Mouse (Mus musculus): ENCODE measurements around the gene Nfya. TPM values are rescaled to one million over a fixed set of nuclear protein-coding genes. Genes with fewer than 3 reads are reported as not detected.

Nfya gene
- polyA plus RNA-seq, 1 experiment from 2014 or later = 8.0 TPM

DNA sequence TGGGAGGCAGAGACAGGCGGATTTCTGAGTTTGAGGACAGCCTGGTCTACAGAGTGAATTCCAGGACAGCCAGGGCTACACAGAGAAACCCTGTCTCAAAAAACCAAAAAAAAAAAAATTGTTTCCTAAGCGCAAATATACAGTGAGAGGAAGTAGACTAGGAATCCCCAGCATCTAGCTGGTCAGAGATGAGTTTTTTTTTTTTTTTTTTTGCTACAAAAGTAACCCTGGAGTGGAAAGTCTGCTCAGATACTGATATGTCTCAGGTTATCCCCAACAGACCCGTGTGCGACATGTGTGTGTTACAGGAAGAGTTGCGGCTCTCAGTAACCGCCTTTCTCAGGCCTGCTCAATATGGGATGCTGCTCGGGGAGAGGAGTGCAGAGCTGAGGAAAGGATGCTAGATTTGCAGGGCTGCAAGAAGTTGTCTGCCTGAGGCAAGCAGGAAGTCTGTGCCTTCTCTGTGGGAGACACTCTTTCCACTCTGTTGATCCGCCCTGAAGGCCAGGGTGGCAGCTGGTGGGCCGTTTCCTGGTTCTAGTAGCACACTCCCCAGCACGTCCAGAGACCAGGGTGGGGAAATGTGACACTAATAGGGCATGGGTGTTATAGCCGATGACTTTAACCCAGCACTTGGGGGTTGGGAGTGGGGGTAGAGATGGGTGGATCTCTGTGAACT, 18.3 kb upstream of the Nfya start:
- Histone ChIP-seq H3K4me1 (replicated peaks) (peaks cover 61% of the 10 kb centered on the region), H3K27me3 (no peaks in the 10 kb centered on the region), H3K9ac (no peak overlapping the region), H3K27ac (replicated peaks) (no peak overlapping the region), H3K4me3 (replicated peaks) (no peak overlapping the region), H3K36me3 (replicated peaks) (no peaks in the 10 kb centered on the region), H3K4me2 (no peak overlapping the region), H3K9me3 (replicated peaks) (no peaks in the 10 kb centered on the region)
- ATAC-seq (ENCODE audit: insufficient read depth) = no peak
- WGBS (ENCODE audit: insufficient replicate concordance) = 32% methylated on average over 11 of the region's 11 CpGs

DNA sequence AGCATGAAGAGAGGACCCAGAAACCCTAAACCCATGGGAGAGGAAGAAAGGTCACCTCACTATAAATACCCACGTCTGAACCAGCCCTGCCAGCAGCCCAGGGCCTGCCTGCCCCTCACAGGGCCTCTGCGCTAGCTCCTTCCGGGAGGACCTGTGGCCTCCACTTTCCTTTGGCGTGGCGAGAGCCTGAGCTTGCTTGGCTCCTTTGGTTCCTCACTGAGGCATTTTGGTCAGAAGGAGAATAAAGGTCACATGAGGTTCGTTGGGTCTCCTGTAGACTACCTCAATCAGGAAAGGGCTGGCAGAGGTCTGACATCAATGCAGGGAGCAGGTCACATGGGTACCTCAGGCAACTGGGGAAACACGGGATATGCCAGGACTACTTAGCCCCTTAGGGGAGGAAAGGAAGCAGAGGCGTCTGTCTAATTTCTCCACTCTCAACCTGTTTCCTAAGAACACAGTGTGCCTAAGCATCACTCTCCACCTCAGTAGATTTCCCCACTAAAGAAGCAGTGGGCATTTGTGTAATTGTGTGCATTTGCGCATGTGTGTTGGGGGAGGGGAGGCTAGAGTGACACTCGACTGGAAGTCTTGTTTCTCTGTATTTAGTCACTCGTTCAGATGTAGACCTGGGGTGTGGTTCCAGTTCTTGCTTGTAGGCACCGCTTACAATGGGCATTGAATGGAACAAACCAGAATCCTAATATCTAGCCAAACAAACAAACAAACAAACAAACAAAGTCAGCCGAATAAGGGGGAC, 17.5 kb upstream of the Nfya start:
- Histone ChIP-seq H3K9ac (no peak overlapping the region), H3K27me3 (no peaks in the 10 kb centered on the region), H3K4me3 (replicated peaks) (no peak overlapping the region), H3K9me3 (replicated peaks) (no peaks in the 10 kb centered on the region), H3K4me1 (replicated peaks) (peaks cover 52% of the 10 kb centered on the region), H3K4me2 (no peak overlapping the region), H3K27ac (replicated peaks) (peak overlapping the region; percentile 51; the same call in 1 of the 2 replicates), H3K36me3 (replicated peaks) (no peaks in the 10 kb centered on the region)
- ATAC-seq (ENCODE audit: insufficient read depth) = no peak
- 38% methylated on average over 13 of the region's 13 CpGs for WGBS (ENCODE audit: insufficient replicate concordance)

- Histone ChIP-seq H3K27ac (replicated peaks) (no peak overlapping the region; the same call in 1 of the 2 replicates), H3K4me1 (replicated peaks) (peaks cover 48% of the 10 kb centered on the region)
- 19% methylated on average over 9 of the region's 9 CpGs for WGBS (ENCODE audit: insufficient replicate concordance)
Measured at GRCm38 (mm10) chr17:48425823-48426612, 16.3 kb upstream of the Nfya start.

DNA sequence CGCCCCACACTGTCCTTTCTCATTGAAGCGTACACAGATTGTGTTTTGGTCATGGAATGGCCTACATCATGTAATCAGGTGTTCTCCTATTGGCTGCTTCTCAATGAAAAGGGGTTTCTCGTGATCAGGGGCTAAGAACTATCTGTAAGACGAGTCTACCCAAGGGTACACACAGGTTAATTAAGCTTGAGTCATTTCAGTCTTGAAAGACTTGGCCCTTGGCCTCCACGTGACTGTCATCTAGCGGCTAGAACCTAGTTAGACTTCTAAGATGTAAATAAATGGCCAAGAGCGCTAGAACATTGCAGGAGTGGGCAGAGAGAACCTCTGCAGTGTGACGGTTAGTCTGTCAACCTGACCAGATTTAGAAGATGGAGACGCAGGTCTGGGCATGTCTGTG, 14.5 kb upstream of the Nfya start:
- WGBS (ENCODE audit: insufficient replicate concordance) = 76% methylated on average over 9 of the region's 9 CpGs
- Histone ChIP-seq H3K9ac (no peak overlapping the region), H3K27ac (replicated peaks) (no peak overlapping the region), H3K27me3 (no peaks in the 10 kb centered on the region), H3K4me1 (replicated peaks) (peaks cover 45% of the 10 kb centered on the region), H3K9me3 (replicated peaks) (no peaks in the 10 kb centered on the region), H3K4me2 (no peak overlapping the region), H3K4me3 (replicated peaks) (no peak overlapping the region), H3K36me3 (replicated peaks) (0 out of 2 replicates have a peak, but pooled peaks cover 8% of the 10 kb centered on the region)
- ATAC-seq (ENCODE audit: insufficient read depth) = no peak

More at GRCm38 (mm10) chr17:48425823-48426612, 16.3 kb upstream of the Nfya start:
- peak; percentile 53; the same call in 1 of the 2 replicates for ATAC-seq (ENCODE audit: insufficient read depth)
- H3K36me3 ChIP-seq (replicated peaks) = 0 out of 2 replicates have a peak, but pooled peaks cover 3% of the 10 kb centered on the region
- 0 out of 2 replicates have a peak overlapping the region, but pooled peaks have one; percentile 2 for H3K4me3 ChIP-seq (replicated peaks)
- peak overlapping the region; percentile 36 for H3K4me2 ChIP-seq
- no peaks in the 10 kb centered on the region for H3K27me3 ChIP-seq
- no peaks in the 10 kb centered on the region for H3K9me3 ChIP-seq (replicated peaks)
- H3K9ac ChIP-seq = no peak overlapping the region

- no peak for ATAC-seq (ENCODE audit: insufficient read depth)
- Histone ChIP-seq H3K9ac (no peak overlapping the region), H3K4me2 (no peak overlapping the region), H3K36me3 (replicated peaks) (peaks cover 53% of the 10 kb centered on the region), H3K27me3 (no peaks in the 10 kb centered on the region), H3K27ac (replicated peaks) (peak overlapping the region; percentile 10; the same call in 1 of the 2 replicates), H3K9me3 (replicated peaks) (no peaks in the 10 kb centered on the region), H3K4me1 (replicated peaks) (peaks cover 42% of the 10 kb centered on the region), H3K4me3 (replicated peaks) (no peak overlapping the region)
- WGBS (ENCODE audit: insufficient replicate concordance) = 50% methylated on average over 2 of the region's 2 CpGs
Measured at GRCm38 (mm10) chr17:48419571-48419970, 9.9 kb upstream of the Nfya start.

DNA sequence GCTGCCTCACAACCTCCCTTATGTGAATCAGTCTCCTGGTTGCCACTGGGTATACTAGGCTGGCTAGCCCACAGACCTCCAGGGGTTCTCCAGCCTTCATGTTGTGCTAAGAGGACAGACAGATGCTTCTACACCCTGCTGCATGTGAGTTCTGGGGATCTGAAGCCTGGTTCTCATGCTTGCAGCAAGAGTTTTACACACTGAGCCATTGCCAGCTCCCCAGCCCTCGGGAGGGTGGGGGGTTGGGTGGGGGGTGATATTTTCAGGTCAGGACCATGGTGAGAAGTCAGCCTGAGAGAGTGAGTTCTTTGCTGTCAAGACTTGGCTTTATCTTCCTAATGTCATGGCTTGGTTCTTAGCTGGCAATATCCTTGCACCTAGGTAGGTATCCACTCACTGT, 9.1 kb upstream of the Nfya start:
- ATAC-seq (ENCODE audit: insufficient read depth) = no peak
- H3K9ac ChIP-seq = no peak overlapping the region
- H3K4me2 ChIP-seq = peak overlapping the region; percentile 52
- no peaks in the 10 kb centered on the region for H3K27me3 ChIP-seq
- peaks cover 60% of the 10 kb centered on the region for H3K36me3 ChIP-seq (replicated peaks)
- H3K4me1 ChIP-seq (replicated peaks) = peaks cover 42% of the 10 kb centered on the region
- H3K4me3 ChIP-seq (replicated peaks) = 0 out of 2 replicates have a peak overlapping the region, but pooled peaks have one; percentile 10
- H3K9me3 ChIP-seq (replicated peaks) = no peaks in the 10 kb centered on the region
- 42% methylated on average over 1 of the region's 1 CpGs for WGBS (ENCODE audit: insufficient replicate concordance)
- 0 out of 2 replicates have a peak overlapping the region, but pooled peaks have one; percentile 66 for H3K27ac ChIP-seq (replicated peaks)

- Histone ChIP-seq H3K9me3 (replicated peaks) (no peaks in the 10 kb centered on the region), H3K36me3 (replicated peaks) (peaks cover 66% of the 10 kb centered on the region), H3K27me3 (no peaks in the 10 kb centered on the region), H3K27ac (replicated peaks) (peak overlapping the region; percentile 66), H3K4me3 (replicated peaks) (peak overlapping the region; percentile 10), H3K4me1 (replicated peaks) (peaks cover 42% of the 10 kb centered on the region), H3K9ac (peak overlapping the region; percentile 9; the same call in 1 of the 2 replicates), H3K4me2 (peak overlapping the region; percentile 52)
- peak; percentile 53; the same call in 1 of the 2 replicates for ATAC-seq (ENCODE audit: insufficient read depth)
- WGBS (ENCODE audit: insufficient replicate concordance) = 12% methylated on average over 7 of the region's 7 CpGs
Measured at GRCm38 (mm10) chr17:48418174-48418573, 8.5 kb upstream of the Nfya start.

DNA sequence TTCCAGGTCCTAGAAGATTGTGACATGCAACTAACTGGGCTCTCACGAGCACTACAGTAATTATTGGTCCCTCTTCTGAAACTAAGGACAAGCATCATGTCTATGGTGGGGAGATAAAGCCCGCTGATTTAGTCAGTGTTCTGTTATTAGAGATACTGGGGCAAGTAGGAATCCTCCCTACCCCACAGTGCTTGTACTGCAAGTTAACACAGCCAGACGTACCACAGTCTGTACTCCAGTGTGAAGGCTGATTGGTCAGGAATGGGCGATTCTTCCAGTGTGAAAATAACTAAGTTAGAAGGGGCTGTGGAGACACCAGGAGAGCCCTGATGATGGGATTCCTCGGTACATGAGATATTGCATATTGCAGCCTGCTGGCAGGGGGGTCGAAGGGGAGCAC, 7.8 kb upstream of the Nfya start:
- Histone ChIP-seq H3K4me3 (replicated peaks) (peak overlapping the region; percentile 10; the same call in 1 of the 2 replicates), H3K9ac (peak overlapping the region; percentile 23; the same call in 1 of the 2 replicates), H3K4me2 (peak overlapping the region; percentile 52), H3K4me1 (replicated peaks) (peaks cover 42% of the 10 kb centered on the region), H3K27me3 (no peaks in the 10 kb centered on the region), H3K27ac (replicated peaks) (peak overlapping the region; percentile 66), H3K36me3 (replicated peaks) (peaks cover 71% of the 10 kb centered on the region), H3K9me3 (replicated peaks) (no peaks in the 10 kb centered on the region)
- peak; percentile 51; the same call in 1 of the 2 replicates for ATAC-seq (ENCODE audit: insufficient read depth)
- 41% methylated on average over 6 of the region's 6 CpGs for WGBS (ENCODE audit: insufficient replicate concordance)

DNA sequence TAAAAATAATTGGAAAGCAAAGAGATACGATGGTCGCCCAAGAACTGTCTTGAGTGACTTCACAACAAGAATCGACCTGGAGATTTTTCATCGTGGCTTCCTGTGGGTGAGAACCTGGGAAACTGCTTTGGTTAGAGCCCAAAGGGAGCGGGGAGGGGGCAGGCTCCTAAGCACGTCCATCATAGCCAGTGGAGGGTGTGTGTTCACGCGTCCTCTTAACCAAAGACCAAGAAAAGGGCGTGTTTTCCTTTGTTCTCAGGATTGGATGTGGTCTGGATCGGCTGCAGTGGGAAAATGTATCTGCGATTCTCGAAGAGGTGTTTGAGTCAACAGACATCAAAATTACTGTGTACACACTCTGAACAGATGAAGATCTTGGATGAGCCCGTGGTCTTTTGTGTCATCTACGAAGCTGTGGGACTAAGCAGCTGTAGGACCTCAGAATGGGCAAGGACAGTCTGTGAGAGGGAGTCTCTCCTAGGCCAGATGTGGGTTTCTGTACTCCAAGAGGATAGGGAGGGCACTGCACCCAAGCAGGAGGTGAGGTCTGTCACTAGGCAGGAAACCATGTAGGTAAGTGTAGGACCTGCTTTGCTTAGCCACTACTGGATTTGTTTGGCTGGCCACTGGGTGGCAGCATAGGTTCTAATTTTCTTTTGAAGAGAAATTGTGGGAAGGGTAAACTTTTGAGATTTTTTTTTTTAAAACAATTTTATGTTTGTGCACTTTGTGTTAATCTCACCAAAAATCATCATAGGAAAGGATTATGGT, 6.9 kb upstream of the Nfya start:
- no peak overlapping the region for H3K4me3 ChIP-seq (replicated peaks)
- no peaks in the 10 kb centered on the region for H3K9me3 ChIP-seq (replicated peaks)
- peaks cover 80% of the 10 kb centered on the region for H3K36me3 ChIP-seq (replicated peaks)
- ATAC-seq (ENCODE audit: insufficient read depth) = no peak
- 82% methylated on average over 14 of the region's 14 CpGs for WGBS (ENCODE audit: insufficient replicate concordance)
- H3K27me3 ChIP-seq = no peaks in the 10 kb centered on the region
- no peak overlapping the region for H3K4me2 ChIP-seq
- H3K27ac ChIP-seq (replicated peaks) = no peak overlapping the region
- H3K9ac ChIP-seq = no peak overlapping the region
- H3K4me1 ChIP-seq (replicated peaks) = peaks cover 50% of the 10 kb centered on the region

DNA sequence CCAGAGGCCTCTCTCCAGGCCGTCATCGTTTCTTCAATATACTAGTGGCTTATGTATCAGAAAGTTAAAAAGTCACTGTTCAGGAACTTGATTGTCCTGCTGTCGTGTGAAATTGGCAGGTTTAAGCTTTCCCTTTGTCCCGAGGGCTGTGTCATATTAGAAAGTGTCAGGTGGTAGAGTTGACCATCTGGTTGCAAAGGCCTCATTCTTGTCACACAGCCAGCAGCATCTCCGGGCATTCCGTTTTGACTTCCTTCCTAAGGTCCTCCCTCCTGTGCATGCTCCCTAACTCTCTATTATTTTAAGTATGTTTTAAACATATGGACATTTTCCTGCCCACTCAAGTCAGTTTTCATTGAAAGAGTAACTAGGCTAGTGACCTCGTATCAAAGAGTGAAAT, 6.3 kb upstream of the Nfya start:
- WGBS (ENCODE audit: insufficient replicate concordance) = 79% methylated on average over 7 of the region's 7 CpGs
- Histone ChIP-seq H3K36me3 (replicated peaks) (peaks cover 81% of the 10 kb centered on the region), H3K4me2 (no peak overlapping the region), H3K4me1 (replicated peaks) (peaks cover 51% of the 10 kb centered on the region), H3K27me3 (no peaks in the 10 kb centered on the region), H3K9me3 (replicated peaks) (no peaks in the 10 kb centered on the region), H3K27ac (replicated peaks) (no peak overlapping the region), H3K9ac (no peak overlapping the region), H3K4me3 (replicated peaks) (no peak overlapping the region)
- no peak for ATAC-seq (ENCODE audit: insufficient read depth)

All from liver, embryonic 15.5 days (tissue).